Mouse (Mus musculus) ES-E14 (cell line): ENCODE measurements at regions not wholly inside any gene's neighbourhood (a gene's known extent, or its start where the extent isn't known, plus 50 kb on each side); places are given as distances from the start of the nearest gene placed in this dataset.

Experiments used
- DNase-seq: peaks from one replicate; pipeline ENCODE4 v3.0.0-alpha.2; 2013; ENCODE audit warnings: low read depth, low spot score
- H3K27ac ChIP-seq: 2 replicates; pipeline ENCODE4 v1.5.1; 2012; ENCODE audit warnings: low read depth, mild to moderate bottlenecking, low read length, moderate library complexity, mixed read lengths; ENCODE audit not compliant: poor library complexity, insufficient read depth, severe bottlenecking
- H3K36me3 ChIP-seq: 2 replicates; pipeline ENCODE4 v1.6.1; 2012; ENCODE audit warnings: mild to moderate bottlenecking, low read length, moderate library complexity, mixed read lengths; ENCODE audit not compliant: control insufficient read depth, poor library complexity, insufficient read depth, severe bottlenecking
- H3K4me1 ChIP-seq, 2 experiments: fragments of 150-350 bp in 1 of 2; sonication (generic) in 1 of 2; 2 replicates each; pipeline ENCODE4 v1.6.1; 2012; ENCODE audit warnings: low read length in 2 of 2, mild to moderate bottlenecking in 1 of 2, mixed read lengths in 1 of 2; ENCODE audit not compliant: control insufficient read depth in 2 of 2, insufficient read depth in 2 of 2, poor library complexity in 1 of 2
- H3K4me3 ChIP-seq, 2 experiments: fragments of 150-350 bp in 1 of 2; sonication (generic) in 1 of 2; 2 replicates each; pipeline ENCODE4 v1.5.1; 2012; ENCODE audit warnings: low read length in 2 of 2, low read depth in 1 of 2, mild to moderate bottlenecking in 1 of 2, mixed read lengths in 1 of 2; ENCODE audit not compliant: insufficient read depth in 1 of 2, poor library complexity in 1 of 2, severe bottlenecking in 1 of 2
- H3K9ac ChIP-seq: 2 replicates; pipeline ENCODE4 v1.6.1; 2012; ENCODE audit warnings: low read depth, mild to moderate bottlenecking, low read length, mixed read lengths; ENCODE audit not compliant: poor library complexity, insufficient read depth, severe bottlenecking
- H3K9me3 ChIP-seq: fragments of 150-350 bp; sonication (generic); 2 replicates; pipeline ENCODE4 v1.6.1; 2012; ENCODE audit warnings: low read depth, mild to moderate bottlenecking, low read length; ENCODE audit not compliant: control insufficient read depth, insufficient read depth
- CHD2 ChIP-seq: IDR thresholded peaks from 2 replicates; pipeline ENCODE4 v1.6.1; 2014; ENCODE audit warnings: mild to moderate bottlenecking, low read depth, low read length, inconsistent platforms
- HCFC1 ChIP-seq: IDR thresholded peaks from 2 replicates; pipeline ENCODE4 v1.6.1; 2012; ENCODE audit warnings: low read length, inconsistent platforms, borderline replicate concordance; ENCODE audit not compliant: insufficient read depth
- MAFK ChIP-seq: IDR thresholded peaks from 2 replicates; pipeline ENCODE4 v1.6.1; 2014; ENCODE audit warnings: mild to moderate bottlenecking, low read depth, low read length, inconsistent platforms; ENCODE audit not compliant: insufficient read depth
- ZC3H11A ChIP-seq: IDR thresholded peaks from 2 replicates; pipeline ENCODE4 v1.6.1; 2012; ENCODE audit warnings: low read depth, mild to moderate bottlenecking, inconsistent platforms, low read length, borderline replicate concordance
- ZNF384 ChIP-seq: IDR thresholded peaks from 2 replicates; pipeline ENCODE4 v1.6.1; 2012; ENCODE audit warnings: low read depth, low read length, inconsistent platforms
- in situ Hi-C, 2 experiments: fragments of 600-800 bp; cut with MboI; formaldehyde crosslinking; loops; one replicate each; pipeline ENCODE4 v1.15.1; 2025; ENCODE audit warnings: low sequenced_read_pairs in 2 of 2, inconsistent platforms in 1 of 2; ENCODE audit not compliant: unreplicated experiment in 2 of 2

GRCm38 (mm10) chr2:133252131-133252530 lies 299.8 kb upstream of the Bmp2 start:
- no peaks in the 10 kb centered on the region for H3K9me3 ChIP-seq
- no peak overlapping the region for H3K9ac ChIP-seq
- in situ Hi-C loops: no loop called here
- no peaks in the 10 kb centered on the region for H3K36me3 ChIP-seq
- H3K4me3 ChIP-seq: no peak overlapping the region
- no peak for DNase-seq
- no peaks in the 10 kb centered on the region for H3K4me1 ChIP-seq
- H3K27ac ChIP-seq: no peak overlapping the region
- TF ChIP-seq ZNF384 (no peak), CHD2 (no peak), HCFC1 (no peak), MAFK (no peak), ZC3H11A (no peak)

GRCm38 (mm10) chr2:133274424-133274823 lies 277.5 kb upstream of the Bmp2 start:
- no peak for TF ChIP-seq CHD2
- no peak for TF ChIP-seq MAFK
- TF ChIP-seq ZC3H11A: no peak
- no peak for TF ChIP-seq HCFC1
- TF ChIP-seq ZNF384: no peak
- Histone ChIP-seq H3K36me3 (no peaks in the 10 kb centered on the region), H3K27ac (no peak overlapping the region), H3K4me3 (no peak overlapping the region), H3K9me3 (no peaks in the 10 kb centered on the region), H3K4me1 (no peaks in the 10 kb centered on the region; a peak in 1 of 4 replicates), H3K9ac (no peak overlapping the region)
- DNase-seq: no peak
- in situ Hi-C loops: no loop called here

- in situ Hi-C loops: no loop called here
- Histone ChIP-seq H3K4me3 (no peak overlapping the region), H3K27ac (no peak overlapping the region), H3K9ac (no peak overlapping the region), H3K4me1 (no peaks in the 10 kb centered on the region; a peak in 1 of 4 replicates), H3K9me3 (no peaks in the 10 kb centered on the region), H3K36me3 (no peaks in the 10 kb centered on the region)
- no peak for DNase-seq
- no peak for TF ChIP-seq MAFK
- TF ChIP-seq ZNF384: no peak
- no peak for TF ChIP-seq CHD2
- TF ChIP-seq HCFC1: no peak
- no peak for TF ChIP-seq ZC3H11A
Measured at GRCm38 (mm10) chr2:133278546-133278945, 273.4 kb upstream of the Bmp2 start.

- in situ Hi-C loops: no loop called here
- H3K4me1 ChIP-seq: no peaks in the 10 kb centered on the region; a peak in 1 of 4 replicates
- H3K36me3 ChIP-seq: no peaks in the 10 kb centered on the region
- H3K9ac ChIP-seq: no peak overlapping the region
- no peak for TF ChIP-seq MAFK
- TF ChIP-seq CHD2: peak; percentile 69
- no peak for TF ChIP-seq ZNF384
- H3K9me3 ChIP-seq: no peaks in the 10 kb centered on the region
- no peak for DNase-seq
- no peak overlapping the region for H3K27ac ChIP-seq
- no peak overlapping the region for H3K4me3 ChIP-seq
Measured at GRCm38 (mm10) chr2:133279275-133279674, 272.7 kb upstream of the Bmp2 start.

GRCm38 (mm10) chr2:133282692-133283091 lies 269.3 kb upstream of the Bmp2 start:
- in situ Hi-C loops: no loop called here
- no peak for DNase-seq
- no peak overlapping the region for H3K9ac ChIP-seq

More at GRCm38 (mm10) chr2:133282692-133283091, 269.3 kb upstream of the Bmp2 start:
- TF ChIP-seq MAFK (no peak), ZNF384 (no peak), ZC3H11A (no peak), CHD2 (no peak), HCFC1 (no peak)
- H3K27ac ChIP-seq: no peak overlapping the region
- H3K4me3 ChIP-seq: no peak overlapping the region
- H3K36me3 ChIP-seq: no peaks in the 10 kb centered on the region
- H3K9me3 ChIP-seq: no peaks in the 10 kb centered on the region
- H3K4me1 ChIP-seq: no peaks in the 10 kb centered on the region; a peak in 1 of 4 replicates
